Mouse (Mus musculus) ovary, adult 18-20 months (tissue): ENCODE results near the gene Gtf3a.

Experiments used
- DNase-seq: peaks from one replicate; pipeline ENCODE4 v3.0.0; 2022; ENCODE audit warnings: low spot score, mixed read lengths

Gene Gtf3a

DNA sequence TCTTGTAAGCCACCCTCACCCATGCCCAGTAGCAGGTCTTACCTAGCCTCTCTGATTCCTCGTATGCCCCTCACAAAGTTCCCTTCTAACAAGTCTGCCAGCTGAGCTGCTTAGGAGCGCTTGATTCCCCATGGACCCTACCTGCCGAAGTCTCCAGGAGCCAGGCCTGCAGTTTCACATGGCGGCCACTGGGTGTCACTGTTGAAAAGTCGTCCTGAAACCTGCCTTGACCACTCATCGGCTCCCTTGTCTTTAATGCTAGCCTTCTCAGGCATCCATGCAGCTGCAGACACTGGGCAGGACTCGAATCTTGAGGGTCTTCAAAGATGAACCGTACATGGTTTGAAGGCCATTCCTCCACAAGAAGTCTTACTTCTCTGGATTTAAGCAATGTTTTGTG, 34.8 kb downstream of the Gtf3a start:
- DNase-seq = no peak

DNA sequence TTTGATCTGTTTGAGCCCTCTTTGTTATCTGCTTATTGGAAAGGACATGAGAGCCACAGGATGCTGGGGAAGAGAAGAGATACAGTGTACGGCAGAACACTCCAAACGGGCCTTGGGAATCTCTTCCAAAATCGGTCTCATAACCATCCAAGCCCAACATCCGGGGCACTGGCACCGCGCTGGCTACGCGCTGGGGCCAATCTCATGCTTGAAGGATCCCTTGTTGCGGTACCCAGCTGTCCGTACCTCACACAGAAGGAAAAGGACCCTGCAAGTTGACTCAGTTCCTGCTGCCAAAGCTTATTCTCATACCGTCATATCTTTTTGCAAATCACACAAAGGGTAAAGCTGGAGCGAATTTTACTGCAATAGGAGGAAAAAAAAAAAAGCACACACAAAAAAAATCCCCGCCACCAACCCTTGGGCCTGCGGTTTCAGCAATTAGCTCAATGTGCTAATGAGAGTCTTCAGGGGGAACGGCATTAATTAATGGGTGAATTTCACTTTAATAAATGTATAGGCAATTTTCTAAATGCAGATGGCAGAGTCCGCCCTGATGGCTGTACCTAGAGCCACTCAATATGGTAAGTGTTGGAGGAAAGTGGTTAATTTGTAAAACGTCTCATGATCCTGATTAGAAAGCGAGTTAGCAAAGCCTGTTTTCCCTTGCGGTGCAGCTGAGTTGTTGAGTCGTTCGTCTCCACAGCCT, 37.4 kb downstream of the Gtf3a start:
- DNase-seq = no peak

DNA sequence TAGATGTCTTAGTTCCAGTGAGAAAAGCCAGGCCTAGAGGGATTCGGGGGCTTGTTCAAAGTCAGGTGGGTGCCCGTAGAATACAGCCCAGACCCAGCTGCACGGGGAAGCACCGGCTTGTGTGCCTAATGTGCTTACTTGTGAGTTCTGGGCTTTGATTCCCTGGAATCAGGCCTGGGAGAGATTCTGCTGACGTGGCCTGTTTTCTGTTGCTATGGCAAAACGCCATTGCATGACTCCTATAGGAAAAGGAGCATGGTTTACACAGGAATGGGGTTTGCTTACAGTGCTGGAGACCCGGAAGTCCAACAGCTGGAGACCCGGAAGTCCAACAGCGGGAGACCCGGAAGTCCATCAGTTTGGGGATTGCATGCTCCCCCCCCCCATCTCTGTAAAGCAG, 39.1 kb downstream of the Gtf3a start:
- DNase-seq = no peak

DNA sequence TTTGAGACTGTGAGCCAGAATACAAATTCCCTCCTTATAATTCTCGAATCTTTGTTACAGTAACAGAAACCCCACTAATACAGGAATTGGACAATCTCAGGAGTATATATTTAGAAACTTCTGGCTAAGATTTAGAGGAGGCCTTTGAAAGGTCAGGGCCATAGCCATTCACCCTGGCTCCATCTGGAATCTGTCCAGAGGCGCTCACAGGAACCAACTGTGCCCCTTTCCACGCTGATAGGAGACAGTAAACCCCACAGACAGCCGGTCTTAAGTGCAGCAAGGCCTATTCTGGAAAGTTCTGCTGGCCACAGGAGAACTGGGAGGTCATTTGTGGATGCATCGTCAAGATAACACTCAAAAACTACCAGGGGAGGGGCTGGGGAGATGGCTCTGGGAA, 40.6 kb downstream of the Gtf3a start:
- DNase-seq = no peak

DNA sequence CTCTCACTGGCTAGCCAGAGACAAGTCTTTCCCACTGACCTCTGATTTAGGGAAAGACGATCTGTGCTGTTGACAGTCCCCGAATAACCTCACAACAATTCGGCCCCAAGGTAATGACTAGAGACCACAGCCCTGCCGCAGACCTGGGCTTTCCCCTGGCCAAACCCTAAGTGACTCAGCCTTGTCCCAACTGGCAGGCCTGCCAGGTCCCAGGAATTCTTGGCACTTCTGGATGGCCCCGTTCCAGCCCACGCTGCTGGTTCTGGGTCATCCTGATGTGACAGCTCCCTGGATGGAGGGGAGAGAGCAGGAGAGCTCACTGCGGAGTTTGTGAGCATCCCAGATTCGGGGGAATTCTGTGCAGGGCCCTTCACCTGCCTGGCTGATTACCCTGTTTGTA, 45.1 kb downstream of the Gtf3a start:
- DNase-seq = no peak

DNA sequence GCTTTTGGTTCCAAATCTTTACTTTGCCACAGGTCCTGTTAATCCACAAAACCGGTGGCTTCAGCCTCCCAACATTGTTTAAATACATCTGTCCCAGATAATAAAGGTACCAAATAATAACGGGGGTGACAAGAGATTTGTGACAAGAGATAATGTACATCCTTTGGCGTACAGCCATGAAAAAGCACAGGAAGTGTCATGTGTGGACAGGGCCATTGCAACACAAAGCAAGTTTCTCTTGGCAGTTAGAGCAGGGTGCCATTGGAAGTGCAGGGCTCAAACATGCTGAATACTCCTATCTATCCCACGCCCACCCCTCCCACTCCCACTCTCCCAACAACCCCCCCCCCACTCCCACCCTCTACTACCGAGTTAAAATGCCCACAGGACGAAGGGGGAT, 46.5 kb downstream of the Gtf3a start:
- DNase-seq = no peak

DNA sequence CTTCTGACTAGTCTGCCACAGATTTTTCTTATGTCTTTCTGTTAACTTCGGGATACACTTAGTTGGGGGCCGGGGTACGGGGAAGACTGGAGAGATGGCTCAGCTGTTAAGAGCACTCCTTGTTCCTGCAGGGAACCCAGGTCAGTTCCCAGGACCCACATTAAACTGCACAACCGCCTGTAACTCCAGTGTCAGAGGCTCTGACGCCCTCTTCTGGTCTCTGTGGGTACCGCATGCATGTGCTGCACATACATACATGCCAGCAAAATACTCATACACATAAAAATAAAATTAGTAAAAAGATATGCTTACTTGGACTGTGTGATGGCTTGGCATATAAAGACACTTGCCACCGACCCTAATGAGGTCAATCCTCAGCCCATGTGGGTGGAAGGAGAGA, 48.4 kb downstream of the Gtf3a start:
- DNase-seq = no peak

DNA sequence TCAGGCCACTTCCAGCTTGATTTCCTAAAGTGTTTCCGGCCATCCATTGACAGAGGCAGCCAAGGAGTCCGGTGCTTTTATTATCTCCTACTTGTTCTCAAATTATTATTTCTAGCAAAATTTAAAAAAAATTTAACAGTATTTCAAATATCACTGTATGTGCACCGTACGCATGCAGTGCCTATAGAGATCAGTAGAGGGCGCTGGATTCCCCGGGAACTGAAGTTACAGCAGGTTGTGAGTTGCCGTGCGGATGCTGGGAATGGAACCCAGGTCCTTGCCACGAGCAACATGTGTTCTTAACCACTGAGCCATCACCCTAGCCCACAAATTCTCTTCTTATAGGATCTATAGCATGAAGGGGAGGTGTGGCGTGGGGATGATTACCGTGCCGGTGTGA, 50.3 kb downstream of the Gtf3a start:
- DNase-seq = no peak

DNA sequence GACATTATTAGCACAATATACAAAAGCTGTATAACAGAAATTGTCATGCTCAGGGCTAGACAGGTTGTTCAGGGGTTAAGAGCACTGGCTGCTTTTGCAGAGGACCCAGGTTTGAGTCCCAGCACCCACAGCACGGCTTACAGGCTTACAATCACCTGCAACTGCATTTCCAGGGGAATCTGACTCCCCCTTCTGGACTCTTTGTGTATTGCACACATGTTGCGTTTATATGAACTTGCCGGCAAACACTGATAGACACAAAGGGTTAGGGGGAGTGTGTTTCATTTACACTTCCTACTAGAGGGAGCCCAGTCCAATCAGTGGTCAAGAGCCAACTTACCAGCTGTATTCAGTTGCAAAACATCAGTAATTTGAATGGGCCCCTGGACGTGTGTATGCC, 52.9 kb downstream of the Gtf3a start:
- DNase-seq = no peak

DNA sequence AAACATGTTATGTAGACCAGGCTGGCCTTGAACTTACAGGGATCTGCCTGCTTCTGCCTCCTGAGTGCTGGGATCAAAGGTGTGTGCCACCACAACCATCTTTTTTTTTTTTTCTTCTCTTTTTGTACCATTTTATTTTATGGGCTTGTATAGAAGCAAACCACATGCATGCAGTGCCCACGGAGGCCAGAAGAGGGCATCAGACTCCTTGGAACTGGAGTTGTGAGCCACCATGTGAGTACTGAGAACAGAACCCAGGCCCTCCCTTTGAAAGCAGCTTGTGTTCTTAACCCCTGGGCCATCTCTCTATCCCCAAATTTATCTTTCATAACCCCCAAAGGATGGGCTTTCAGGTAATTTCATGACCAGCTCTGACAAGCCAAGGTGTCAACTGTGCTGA, 54.8 kb downstream of the Gtf3a start:
- no peak for DNase-seq
